Mouse (Mus musculus) forebrain, embryonic 11.5 days (tissue): Measurements from ENCODE around the gene Exosc5. TPM values are rescaled to one million over a fixed set of nuclear protein-coding genes. Genes with fewer than 3 reads are reported as not detected.

Experiments
- ATAC-seq: fragments of 200-750 bp; cut with Nextera tagmentation; replicated peaks from 2 replicates; pipeline ENCODE4 v1.8.0; 2017; ENCODE audit warnings: moderate TSS enrichment; ENCODE audit not compliant: low FRiP score
- DNase-seq: peaks from one replicate; pipeline ENCODE4 v3.0.0-alpha.2; 2017; ENCODE audit warnings: low spot score
- H3K27ac ChIP-seq: fragments of 300-500 bp; sonication (generic); 2 replicates; pipeline ENCODE4 v1.5.1; 2014; ENCODE audit warnings: low read depth, low read length
- H3K27me3 ChIP-seq: fragments of 300-500 bp; sonication (generic); 2 replicates; pipeline ENCODE4 v1.6.1; 2014; ENCODE audit warnings: mild to moderate bottlenecking, low read length, mixed read lengths; ENCODE audit not compliant: control insufficient read depth, insufficient read depth
- H3K36me3 ChIP-seq: fragments of 300-500 bp; sonication (generic); 2 replicates; pipeline ENCODE4 v1.6.1; 2014; ENCODE audit warnings: mild to moderate bottlenecking, low read length, moderate library complexity, mixed read lengths; ENCODE audit not compliant: control insufficient read depth, insufficient read depth
- H3K4me1 ChIP-seq: fragments of 300-500 bp; sonication (generic); replicated peaks from 2 replicates; pipeline ENCODE4 v1.6.1; 2014; ENCODE audit warnings: low read length, mixed read lengths; ENCODE audit not compliant: control insufficient read depth, insufficient read depth
- H3K4me2 ChIP-seq: fragments of 300-500 bp; sonication (generic); 2 replicates; pipeline ENCODE4 v1.6.1; 2014; ENCODE audit warnings: low read depth, mild to moderate bottlenecking, low read length, moderate library complexity, mixed read lengths; ENCODE audit not compliant: severe bottlenecking
- H3K4me3 ChIP-seq: fragments of 300-500 bp; sonication (generic); 2 replicates; pipeline ENCODE4 v1.5.1; 2014; ENCODE audit warnings: low read depth, low read length
- H3K9ac ChIP-seq: fragments of 300-500 bp; sonication (generic); 2 replicates; pipeline ENCODE4 v1.6.1; 2014; ENCODE audit warnings: low read length
- H3K9me3 ChIP-seq: fragments of 300-500 bp; sonication (generic); 2 replicates; pipeline ENCODE4 v1.6.1; 2016; ENCODE audit warnings: low read length, mixed read lengths; ENCODE audit not compliant: control insufficient read depth
- WGBS: fragments of 180-500 bp; shearing (Covaris S2); extraction: QIAGEN DNeasy Blood & Tissue Kit; methylation state at CpG from one replicate; pipeline ENCODE4 v1.1.7; 2014; 5-methylcytosine and 5-hydroxymethylcytosine counted together
- polyA plus RNA-seq: library from polyadenylated mRNA; unstranded; fragments of >200 nt; fragmentation: Nextera tagmentation; extraction: Ambion mirVana; gene quantifications from 2 replicates; pipeline ENCODE4 v1.2.1, GENCODE M21; 2014

The Exosc5 gene
- polyA plus RNA-seq = 52.2 and 56.4 TPM in 2 replicates

DNA sequence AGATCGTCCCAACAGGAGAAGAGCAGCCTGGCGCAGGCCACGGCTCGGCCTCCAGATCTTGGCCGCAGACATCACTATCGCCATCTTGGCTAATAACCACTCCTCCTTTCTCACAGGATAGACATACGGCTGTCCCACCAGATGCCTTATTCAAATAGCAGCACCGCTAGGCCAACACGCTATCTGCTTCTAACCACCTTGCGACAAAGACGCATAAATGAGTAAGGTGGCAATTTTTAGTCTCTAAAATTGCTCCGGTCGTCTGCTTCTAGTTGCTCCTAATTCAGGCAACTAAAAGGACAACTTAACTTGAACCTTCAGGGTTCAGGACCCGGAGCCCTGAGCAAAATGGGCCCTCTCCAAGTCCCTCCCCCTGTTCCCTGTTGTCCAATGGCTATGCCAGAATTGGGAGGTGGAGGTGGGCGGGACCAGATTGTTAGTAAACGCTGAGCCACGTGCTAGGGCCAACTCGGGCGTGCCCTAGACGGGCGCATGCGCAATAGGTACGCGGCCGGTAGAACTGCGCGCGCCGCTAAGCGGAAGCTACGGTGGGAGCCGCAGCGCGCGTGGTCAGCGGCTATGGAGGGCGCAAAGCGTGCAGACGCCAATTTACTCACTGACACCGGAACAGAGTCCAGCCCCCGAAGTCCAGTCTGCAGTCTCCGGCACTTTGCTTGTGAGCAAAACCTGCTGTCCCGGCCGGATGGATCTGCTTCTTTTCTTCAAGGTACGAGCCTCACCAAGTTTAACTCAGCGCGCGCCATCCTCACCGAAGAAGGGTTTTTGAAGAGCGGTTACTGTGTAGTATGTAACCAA is at the start of gene Exosc5, which contains the start of gene Bckdha:
Gene Exosc5 (plus strand): TSS at position 508 of the 816 bp plus-strand sequence.
Gene Bckdha (minus strand): TSS at position 325 of the 816 bp plus-strand sequence.
- WGBS = under 1% methylated on average over 50 of the region's 50 CpGs
- no peaks in the 10 kb centered on the region for H3K36me3 ChIP-seq
- H3K27ac ChIP-seq = 0 out of 2 replicates have a peak within 1 kb of the TSS, but pooled peaks have one; percentile 41
- no peaks in the 10 kb centered on the region for H3K27me3 ChIP-seq
- H3K4me2 ChIP-seq = peak within 1 kb of the TSS; percentile 79
- H3K4me1 ChIP-seq = no peaks in the 10 kb centered on the region
- DNase-seq (peak; percentile 98), ATAC-seq (peak; percentile 99)
- peak within 1 kb of the TSS; percentile 66 for H3K9ac ChIP-seq
- peak within 1 kb of the TSS; percentile 67 for H3K4me3 ChIP-seq
- H3K9me3 ChIP-seq = no peaks in the 10 kb centered on the region

- Histone ChIP-seq H3K4me1 (no peaks in the 10 kb centered on the region), H3K27ac (no peak overlapping the region), H3K9me3 (peaks cover 2% of the 10 kb centered on the region; the same call in 1 of the 2 replicates), H3K9ac (no peak overlapping the region), H3K4me2 (no peak overlapping the region), H3K36me3 (no peaks in the 10 kb centered on the region), H3K27me3 (no peaks in the 10 kb centered on the region), H3K4me3 (no peak overlapping the region)
- ATAC-seq (no peak), DNase-seq (peak; percentile 24)
- 37% methylated on average over 6 of the region's 6 CpGs for WGBS
Observed at GRCm38 (mm10) chr7:25610056-25610455, 48.9 kb upstream of the Exosc5 start.

DNA sequence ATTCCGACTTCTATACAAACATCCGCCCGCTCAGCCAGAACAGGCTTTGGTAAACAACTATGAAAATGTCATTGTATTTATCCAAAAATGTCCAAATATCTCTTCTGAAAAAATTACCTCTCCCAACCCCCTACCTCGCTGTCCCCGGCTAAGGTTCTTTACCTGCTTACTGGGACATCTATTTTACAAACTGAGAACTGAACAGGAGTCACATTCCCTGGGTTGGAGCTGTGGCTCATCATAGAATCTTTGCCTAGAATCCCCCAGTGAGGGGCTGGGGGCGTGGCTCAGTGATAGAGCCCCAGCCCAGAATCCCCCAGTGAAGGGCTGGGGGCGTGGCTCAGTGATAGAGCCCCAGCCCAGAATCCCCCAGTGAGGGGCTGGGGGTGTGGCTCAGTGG is 47.5 kb upstream of the Exosc5 start:
- H3K9me3 ChIP-seq = peaks cover 2% of the 10 kb centered on the region; the same call in 1 of the 2 replicates
- no peak overlapping the region for H3K9ac ChIP-seq
- H3K4me3 ChIP-seq = no peak overlapping the region
- no peaks in the 10 kb centered on the region for H3K4me1 ChIP-seq
- peak; percentile 15 for DNase-seq
- H3K4me2 ChIP-seq = no peak overlapping the region
- H3K36me3 ChIP-seq = no peaks in the 10 kb centered on the region
- no peak for ATAC-seq
- no peak overlapping the region for H3K27ac ChIP-seq
- WGBS = 38% methylated on average over 7 of the region's 7 CpGs
- H3K27me3 ChIP-seq = no peaks in the 10 kb centered on the region

DNA sequence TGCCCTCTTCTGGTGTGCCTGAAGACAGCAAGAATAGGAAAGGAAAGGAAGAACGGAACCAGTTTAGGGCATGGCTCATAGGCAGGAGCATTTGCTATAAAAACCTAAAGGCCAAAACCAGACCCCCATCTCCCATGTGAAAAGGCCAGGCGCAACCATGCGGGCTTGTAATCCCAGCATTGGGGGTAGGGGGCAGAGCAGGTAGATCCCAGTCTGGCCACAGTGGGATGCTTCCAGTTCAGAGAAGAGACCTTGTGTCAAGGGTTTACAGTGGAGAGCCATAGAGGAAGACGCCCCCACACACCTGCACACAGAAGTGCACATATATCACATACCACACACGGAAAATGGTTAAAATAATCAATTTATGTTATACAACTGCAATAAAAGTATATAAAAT is 44.9 kb upstream of the Exosc5 start:
- Histone ChIP-seq H3K4me2 (no peak overlapping the region), H3K27ac (no peak overlapping the region), H3K36me3 (no peaks in the 10 kb centered on the region), H3K27me3 (no peaks in the 10 kb centered on the region), H3K4me1 (no peaks in the 10 kb centered on the region), H3K9me3 (no peaks in the 10 kb centered on the region), H3K4me3 (no peak overlapping the region), H3K9ac (no peak overlapping the region)
- ATAC-seq = no peak
- peak; percentile 26 for DNase-seq
- 83% methylated on average over 5 of the region's 5 CpGs for whole genome bisulfite sequencing

GRCm38 (mm10) chr7:25614831-25615705 is 43.9 kb upstream of the Exosc5 start:
- DNase-seq (peak; percentile 47), ATAC-seq (no peak)
- no peak overlapping the region for H3K27ac ChIP-seq
- H3K27me3 ChIP-seq = no peaks in the 10 kb centered on the region
- no peaks in the 10 kb centered on the region for H3K4me1 ChIP-seq
- no peak overlapping the region for H3K9ac ChIP-seq
- 73% methylated on average over 21 of the region's 21 CpGs for WGBS
- no peak overlapping the region for H3K4me3 ChIP-seq
- H3K36me3 ChIP-seq = no peaks in the 10 kb centered on the region
- no peak overlapping the region for H3K4me2 ChIP-seq
- no peaks in the 10 kb centered on the region for H3K9me3 ChIP-seq

GRCm38 (mm10) chr7:25615706-25616011 is 43.3 kb upstream of the Exosc5 start, which contains the start of gene Erich4:
Gene Erich4 (minus strand): TSS chr7:25615892.
- WGBS = 78% methylated on average over 5 of the region's 5 CpGs
- Histone ChIP-seq H3K9ac (no peak within 1 kb of the TSS), H3K9me3 (no peaks in the 10 kb centered on the region), H3K4me2 (no peak within 1 kb of the TSS), H3K4me1 (no peaks in the 10 kb centered on the region), H3K27me3 (no peaks in the 10 kb centered on the region), H3K4me3 (no peak within 1 kb of the TSS), H3K27ac (no peak within 1 kb of the TSS), H3K36me3 (no peaks in the 10 kb centered on the region)
- ATAC-seq (no peak), DNase-seq (peak; percentile 36)

DNA sequence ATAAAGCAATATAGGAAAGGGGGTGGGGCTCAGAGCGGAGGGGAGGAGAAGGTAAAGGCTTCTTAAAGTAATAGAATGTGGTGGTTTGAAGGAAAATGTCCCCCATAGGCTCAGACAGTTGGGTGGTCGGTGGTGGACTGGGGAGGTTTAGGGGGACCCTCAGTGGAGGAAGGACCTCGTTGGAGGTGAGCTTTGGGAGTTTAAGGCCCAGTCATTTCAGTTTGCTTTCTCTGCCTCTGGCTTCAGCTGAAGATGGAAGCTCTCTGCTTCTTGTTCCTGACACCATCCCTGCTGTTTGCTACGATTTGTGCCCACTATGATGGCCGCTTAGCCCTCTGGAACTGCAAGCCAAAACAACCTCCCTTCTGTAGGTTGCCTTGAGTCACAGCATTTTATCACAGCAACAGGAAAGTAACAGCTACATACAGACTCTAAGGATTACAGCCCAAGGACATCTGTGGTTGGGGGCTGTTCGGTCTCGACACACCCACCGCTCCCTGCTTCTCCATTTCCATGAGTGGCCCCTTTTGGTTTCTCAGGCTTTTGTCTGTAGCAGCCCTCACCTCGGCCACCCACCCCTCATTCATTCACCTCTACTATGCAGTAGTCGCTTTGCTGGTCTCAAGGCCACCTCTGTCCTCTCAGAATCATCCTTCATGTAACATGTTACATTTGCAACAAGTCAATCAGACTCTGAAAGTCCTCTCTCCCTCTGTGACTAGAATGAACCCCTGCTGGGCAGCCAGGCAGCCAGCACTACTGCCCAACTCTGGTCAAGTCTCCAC is 41.4 kb upstream of the Exosc5 start:
- no peaks in the 10 kb centered on the region for H3K4me1 ChIP-seq
- ATAC-seq (no peak), DNase-seq (peak; percentile 42)
- no peak overlapping the region for H3K9ac ChIP-seq
- H3K27ac ChIP-seq = no peak overlapping the region
- no peaks in the 10 kb centered on the region for H3K9me3 ChIP-seq
- no peak overlapping the region for H3K4me2 ChIP-seq
- no peaks in the 10 kb centered on the region for H3K36me3 ChIP-seq
- 86% methylated on average over 10 of the region's 10 CpGs for WGBS
- H3K4me3 ChIP-seq = no peak overlapping the region
- H3K27me3 ChIP-seq = no peaks in the 10 kb centered on the region
